Mouse (Mus musculus): ENCODE results near the gene Mcoln2.

The Mcoln2 gene

DNA sequence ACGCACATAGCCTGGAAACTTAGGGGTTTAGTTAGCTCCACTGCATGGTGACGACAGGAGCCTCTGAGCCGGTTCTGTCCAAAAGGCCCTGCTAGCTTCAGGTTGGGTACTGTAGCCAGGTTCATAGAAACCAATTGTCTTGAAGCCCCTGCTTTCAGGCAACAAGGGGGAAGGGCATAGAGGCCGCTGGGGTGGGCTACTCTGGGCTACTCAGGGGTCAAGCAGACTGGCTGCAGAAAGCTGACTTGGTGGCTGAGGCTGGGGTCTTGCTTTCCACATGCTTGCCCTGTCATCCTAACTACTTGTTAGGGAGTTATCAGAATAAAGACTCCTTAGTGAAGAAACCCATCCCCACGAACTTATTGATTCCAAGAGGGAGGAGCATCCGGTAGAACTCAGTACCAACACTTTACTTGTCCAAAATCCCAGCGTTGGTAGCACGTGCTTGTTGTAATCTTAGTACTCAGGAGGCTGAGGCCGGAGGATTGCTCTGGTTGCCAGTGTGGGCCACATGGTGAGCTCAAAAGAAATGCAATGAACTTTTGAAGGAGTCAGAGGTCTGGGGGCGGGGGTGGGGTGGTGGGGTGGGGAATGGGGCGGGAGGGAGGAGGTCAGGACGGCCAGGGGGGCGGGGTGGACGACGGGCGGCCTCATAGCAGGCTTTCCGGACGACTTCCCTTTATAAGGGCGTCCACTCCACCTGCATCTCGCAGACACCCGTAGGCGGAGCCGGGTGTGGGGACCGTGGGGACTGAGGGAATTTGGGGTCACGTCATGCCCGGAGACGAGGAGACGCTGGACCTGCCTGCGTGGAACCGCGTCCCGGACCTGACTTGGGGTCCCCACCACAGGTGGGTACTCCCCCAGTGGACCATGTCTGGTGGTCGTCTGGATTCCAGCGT, at the start of gene Mcoln2:
Gene Mcoln2 (plus strand): TSS at position 678 of the 902 bp plus-strand sequence.
- no peak for DNase-seq (ENCODE audit: low read depth, low spot score)

DNA sequence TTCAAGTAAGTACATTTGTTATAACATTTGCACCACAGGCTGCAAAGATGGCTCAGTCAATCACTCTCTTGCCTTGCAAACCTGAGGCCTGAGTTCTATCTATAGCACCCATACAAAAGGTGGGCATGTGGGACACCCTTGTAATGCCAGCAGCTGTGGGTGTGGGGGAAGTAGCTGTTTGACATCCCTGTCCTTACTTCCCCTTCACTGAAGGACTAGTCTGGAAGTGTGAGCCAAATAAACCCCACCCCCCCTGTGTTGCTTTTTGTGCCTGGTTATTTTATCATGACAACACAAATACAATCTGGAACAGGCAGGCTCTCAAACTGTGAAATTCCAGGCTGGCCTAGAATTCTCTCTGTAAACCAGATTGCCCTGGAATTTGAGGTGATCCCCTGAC, 49.7 kb upstream of the Mcoln2 start:
- DNase-seq (ENCODE audit: low read depth, low spot score): no peak

DNA sequence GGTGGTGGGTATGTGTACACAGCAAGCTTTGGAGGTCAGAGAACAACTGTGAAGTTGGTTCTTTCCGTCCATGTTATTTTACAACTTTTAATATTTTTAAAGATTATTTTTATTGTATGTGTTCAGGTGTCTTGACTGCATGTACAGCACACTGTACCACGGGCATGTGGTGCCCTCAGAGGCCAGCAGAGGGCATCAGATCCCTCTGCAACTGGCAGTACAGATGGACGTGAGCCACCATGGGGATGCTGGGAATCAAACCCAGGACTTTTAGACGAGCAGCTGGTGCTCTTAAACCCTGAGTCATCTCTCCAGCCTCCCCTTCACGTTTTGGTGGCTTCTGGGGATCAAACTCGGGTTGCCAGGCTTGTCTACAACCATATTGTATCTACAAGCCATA, 47.6 kb upstream of the Mcoln2 start:
- DNase-seq (ENCODE audit: low read depth, low spot score): no peak

DNA sequence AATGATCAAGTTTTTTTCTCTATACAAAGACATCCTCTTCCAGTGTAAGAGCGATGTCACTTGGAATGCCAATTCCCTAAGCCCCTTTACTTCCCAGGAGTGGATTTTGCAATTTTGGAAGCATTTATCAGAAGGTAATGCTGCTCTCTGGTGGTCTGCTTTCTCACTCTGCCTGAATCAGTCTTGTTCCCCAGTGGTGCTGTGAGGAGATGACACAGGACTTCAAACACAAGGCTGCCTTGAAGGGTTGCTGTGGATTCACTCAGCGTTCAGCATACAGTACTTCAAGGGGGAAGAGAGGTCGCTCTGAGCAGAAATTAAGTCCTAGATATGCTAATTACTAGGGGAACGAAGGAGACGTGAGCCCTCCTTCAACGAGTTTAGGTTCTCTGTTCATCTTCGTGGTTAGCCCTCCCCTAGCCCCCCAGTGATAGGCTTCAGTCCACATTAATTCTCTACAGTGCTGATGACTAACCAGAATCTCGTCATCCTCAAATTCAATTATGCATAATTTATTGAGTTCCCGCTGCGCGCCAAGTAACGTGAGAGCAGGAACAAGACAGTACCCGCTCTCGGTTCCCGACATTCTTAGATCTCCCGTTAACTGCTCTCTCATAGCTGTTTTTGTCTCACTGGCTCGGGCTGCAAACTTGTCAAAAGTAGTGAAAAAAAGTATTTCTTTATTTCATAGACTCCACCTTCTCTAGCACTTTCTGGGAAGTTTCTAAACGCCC, 42.4 kb upstream of the Mcoln2 start:
- DNase-seq (ENCODE audit: low read depth, low spot score): no peak

DNA sequence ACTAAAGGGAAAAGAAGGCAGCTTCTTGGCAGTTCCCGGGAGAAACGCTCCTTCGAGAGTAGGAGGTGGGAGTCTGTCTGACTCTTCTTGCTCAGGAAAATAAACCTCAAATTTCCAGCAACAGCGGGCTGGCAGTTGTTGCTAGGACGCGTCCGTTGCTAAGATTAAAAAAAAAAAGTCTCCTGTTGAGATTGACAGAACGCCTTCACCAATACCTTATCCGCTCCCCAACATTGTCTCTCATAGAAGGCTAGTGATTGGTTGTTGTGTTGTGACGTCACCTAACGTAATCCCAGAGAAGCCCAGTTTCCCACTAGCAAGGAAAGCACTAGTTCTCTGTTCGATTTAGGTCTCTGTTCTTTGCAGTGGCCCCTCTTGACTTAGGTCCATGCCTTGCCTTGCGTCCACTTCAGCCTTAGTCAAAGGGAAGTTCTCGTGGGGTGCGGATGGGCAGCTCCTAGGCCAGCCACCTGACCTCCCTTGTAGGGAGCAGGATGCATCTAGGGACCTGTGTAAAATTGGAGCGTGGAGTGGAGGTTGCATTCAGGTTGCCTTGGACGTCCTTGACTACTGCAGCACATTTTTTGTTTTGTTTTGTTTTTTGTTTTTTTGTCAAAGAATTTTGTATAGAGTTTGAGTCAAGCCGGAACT, 41.6 kb upstream of the Mcoln2 start, which contains the start of gene Wdr63:
Gene Wdr63 (minus strand): TSS at position 210 of the 651 bp plus-strand sequence.
- peak; percentile 85 for DNase-seq (ENCODE audit: low read depth, low spot score)

DNA sequence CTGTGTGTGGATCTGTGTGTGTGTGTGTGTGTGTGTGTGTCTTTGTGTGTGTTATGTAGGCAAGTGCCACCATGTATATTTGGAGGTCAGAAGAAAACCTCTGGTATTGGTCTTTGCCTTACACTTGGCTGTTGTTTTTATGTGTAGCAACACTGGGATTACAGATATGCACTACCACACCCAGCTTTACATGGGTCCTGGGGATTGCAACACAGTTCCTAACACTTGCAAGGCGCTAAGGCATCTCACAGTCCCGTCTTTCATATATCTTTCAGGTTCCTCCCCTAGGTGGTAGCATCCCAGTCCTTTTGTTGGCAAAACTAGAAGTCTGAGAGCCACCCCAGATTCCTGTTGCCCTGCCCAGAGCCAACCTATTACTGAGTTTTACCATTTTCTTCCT, 40.7 kb upstream of the Mcoln2 start:
- no peak for DNase-seq (ENCODE audit: low read depth, low spot score)

DNA sequence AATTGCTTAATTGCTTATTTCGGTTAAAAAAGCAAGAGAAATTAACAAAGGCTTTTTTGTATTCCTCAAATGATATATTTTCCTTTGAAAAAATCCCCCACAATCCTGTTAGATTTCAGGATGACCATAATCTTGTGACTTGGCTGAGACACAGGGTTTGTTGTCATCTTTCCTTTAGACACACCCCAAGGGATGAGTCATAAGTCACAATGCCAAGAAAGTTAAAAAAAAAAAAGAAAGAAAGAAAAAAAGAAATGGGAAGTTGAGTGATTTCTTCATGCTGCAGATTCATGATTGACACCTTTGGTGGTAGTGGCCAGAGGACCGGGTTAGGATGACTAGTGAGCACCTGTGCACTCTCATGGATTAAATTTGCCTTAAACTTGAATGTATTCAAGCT, 39.3 kb upstream of the Mcoln2 start:
- no peak for DNase-seq (ENCODE audit: low read depth, low spot score)

DNA sequence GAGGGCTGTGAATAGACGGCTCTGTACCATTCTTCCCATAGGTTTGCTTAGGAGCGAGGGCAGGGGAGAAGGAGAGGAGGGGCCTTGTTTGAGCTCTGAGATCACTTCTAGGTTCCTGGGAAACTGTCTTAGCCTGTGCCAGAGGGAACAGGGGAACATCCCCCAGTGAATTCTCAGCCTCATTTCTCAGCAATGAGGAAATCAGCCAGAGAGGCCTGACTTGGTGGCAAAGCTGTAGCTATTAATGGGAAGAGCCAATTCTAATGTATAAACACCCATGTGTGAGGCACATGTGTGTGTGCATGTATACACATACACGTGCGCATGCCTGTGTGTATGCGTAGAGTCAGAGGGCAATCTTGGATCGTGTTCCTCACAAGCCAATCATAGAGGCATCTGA, 38.7 kb upstream of the Mcoln2 start:
- no peak for DNase-seq (ENCODE audit: low read depth, low spot score)

DNA sequence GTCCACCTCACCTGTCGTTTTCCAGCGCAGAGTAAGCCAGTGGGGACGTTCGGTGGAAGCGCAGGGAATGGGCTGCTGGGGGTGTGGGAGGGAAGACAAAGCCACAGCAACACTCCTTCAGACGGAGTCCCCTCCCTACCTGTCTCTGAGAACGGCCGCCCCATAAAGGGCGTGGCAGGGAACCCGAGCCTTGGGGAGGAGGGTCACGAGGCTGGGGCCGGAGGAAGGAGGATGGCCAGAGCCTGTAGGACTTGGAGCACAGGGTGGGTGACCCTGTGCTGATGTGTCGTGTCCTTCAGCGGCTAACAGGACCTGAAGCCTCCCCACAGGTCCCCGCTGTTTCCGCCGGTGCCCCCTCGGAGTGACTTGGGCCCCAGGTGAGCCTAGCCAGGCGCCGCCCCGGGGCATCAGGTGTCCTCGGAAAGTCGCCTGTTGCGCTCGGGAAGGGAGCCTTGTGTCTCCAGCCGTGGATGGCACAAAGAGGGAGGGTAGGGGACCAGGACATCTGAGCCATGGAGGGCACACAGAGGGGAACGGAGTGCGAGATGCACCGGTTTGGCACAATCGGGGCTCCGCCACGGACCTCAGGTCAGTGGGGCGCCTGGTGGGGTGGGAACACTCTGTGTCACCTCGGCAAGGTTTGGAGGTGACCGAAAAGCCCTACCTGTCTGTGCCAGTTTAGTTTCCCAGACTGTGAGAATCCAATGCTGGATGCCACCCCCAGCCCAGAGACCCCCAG, 32.2 kb upstream of the Mcoln2 start, which contains the start of gene Mcoln3:
Gene Mcoln3 (plus strand): TSS at position 193 of the 739 bp plus-strand sequence.
- no peak for DNase-seq (ENCODE audit: low read depth, low spot score)

DNA sequence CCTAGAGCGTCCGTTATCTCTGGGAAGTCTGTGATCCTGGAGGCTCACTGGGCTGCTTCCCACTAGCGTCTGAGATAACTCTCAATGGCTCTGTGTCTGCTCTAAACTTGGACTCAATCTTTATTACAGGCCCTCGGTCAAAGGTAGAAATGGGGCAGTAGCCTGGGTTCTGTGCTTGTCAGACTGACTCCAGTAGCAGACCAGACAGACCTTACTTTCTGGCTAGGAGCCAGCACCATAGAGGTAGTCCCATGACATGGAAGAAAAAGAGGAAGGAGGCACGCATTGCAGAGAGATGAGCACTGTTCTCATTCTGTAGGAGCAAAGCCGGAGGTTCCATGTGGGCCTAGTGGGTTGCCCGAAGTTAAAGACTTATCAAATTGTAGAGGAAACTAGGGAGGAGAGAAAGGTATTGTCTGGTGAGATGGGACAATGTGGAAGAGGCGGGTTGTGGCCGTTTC, 31.6 kb upstream of the Mcoln2 start:
- DNase-seq (ENCODE audit: low read depth, low spot score): no peak

DNA sequence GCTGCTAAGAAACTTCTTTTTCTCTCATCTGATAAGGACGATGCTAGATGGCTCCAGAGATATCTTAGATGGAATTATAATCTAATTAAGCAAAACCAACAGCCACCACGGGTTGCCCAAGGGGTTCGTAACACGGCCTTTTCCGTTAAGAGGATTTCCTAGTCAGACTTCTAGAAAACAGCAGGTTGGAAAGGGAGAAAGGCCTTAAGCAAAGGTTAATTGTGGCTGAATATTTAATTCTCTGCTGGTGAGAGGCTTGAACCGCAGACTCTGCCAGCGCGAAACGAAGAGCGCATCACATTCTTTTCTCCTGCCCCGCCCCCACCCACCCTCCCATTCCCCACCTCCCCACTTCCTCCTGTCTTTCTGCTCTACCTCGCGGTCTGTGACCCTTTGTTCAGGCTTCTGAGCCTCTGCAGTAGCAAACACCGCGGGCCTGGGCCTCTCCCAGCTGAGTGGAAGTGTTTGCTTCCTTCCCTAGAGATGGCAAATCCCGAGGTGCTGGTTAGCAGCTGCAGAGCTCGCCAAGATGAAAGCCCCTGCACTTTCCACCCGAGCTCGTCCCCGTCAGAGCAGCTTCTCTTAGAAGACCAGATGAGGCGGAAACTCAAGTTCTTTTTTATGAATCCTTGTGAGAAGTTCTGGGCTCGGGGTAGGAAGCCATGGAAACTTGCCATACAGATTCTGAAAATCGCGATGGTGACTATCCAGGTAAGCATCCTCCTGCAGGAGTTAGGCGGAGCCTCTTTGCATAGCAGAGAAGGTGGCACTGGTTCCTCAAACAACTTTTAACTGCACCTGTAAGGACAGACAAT, 28.1 kb upstream of the Mcoln2 start:
- no peak for DNase-seq (ENCODE audit: low read depth, low spot score)

DNA sequence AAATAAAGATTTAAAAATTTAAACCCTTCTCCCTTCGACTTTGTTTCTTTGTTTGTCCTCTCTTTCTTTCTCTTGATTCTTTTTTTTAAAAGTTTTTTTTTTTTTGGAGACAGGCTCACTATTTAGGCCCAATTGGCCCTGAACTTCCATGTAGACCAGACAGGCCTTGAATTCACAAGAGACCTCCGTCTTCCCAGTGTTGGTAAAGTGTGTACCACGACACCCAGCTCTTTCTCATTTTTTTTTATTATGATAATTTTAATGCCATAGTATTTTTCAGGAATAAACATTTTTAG, 27.6 kb upstream of the Mcoln2 start:
- no peak for DNase-seq (ENCODE audit: low read depth, low spot score)

DNA sequence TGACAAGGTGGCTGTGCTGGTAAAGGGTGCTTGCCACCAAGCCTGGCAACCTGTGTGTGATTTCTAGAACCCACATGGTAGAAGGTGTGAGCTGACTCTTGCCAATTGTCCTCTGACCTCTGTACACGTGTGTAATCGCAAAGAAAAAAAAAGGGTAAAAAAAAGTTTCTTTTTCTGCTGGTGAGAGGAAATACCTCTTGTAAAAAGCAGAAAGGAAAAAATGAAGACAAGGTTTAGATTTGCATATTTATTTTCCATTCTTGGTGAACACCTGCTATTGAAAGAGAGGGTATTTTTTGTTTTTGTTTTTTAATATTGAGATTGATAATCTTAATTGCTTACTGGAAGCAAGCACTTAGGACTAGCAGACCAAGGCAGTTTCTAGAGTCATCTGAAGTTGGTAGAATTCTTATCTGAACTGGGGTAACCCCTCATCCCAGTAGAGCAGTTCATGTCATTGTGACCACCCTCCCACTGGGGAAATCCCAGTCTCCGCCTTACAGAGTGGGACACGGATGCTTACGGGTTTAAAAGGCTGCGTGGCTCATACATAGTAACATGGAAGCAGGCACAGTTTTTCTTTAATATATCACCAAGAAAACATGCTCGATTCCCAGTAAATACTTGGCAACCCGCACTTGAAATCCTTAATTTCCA, 26.7 kb upstream of the Mcoln2 start:
- no peak for DNase-seq (ENCODE audit: low read depth, low spot score)

DNA sequence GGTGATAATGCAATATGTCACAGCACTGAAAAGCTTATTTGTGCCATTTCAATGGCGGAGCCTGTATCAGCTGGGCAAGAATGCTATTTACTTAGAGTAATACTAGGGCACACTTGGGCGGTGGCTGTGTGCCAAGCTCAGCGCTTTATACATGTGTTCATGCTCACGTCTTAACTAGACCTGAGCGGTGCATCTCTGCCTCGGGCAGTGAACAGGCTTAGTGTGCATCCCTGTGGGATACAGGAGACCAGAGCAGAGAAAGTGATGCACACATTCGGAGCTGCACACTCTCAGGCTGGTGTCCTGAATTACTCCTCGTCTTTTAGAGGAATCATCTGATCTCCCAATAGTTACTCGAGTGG, 26.2 kb upstream of the Mcoln2 start:
- no peak for DNase-seq (ENCODE audit: low read depth, low spot score)

DNA sequence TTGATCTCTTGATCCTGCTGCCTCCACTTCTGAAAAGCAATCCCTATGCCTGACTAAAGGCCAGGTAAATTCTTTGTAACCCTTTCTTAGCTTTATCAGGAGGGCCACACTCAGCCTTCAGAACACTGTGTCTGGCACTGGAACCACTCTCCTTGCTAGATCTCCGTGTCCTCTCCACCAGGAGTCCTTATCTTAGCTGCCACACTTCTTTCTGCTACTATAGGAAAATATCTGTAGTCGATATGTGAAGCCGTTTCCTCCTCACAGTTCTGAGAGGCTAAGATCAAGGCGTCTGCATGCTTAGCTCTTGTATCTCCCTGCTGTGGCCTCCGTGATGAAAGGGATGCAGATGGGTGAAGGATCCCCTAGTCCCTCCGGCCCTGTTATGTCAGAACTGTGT, 22.4 kb upstream of the Mcoln2 start:
- DNase-seq (ENCODE audit: low read depth, low spot score): no peak

DNA sequence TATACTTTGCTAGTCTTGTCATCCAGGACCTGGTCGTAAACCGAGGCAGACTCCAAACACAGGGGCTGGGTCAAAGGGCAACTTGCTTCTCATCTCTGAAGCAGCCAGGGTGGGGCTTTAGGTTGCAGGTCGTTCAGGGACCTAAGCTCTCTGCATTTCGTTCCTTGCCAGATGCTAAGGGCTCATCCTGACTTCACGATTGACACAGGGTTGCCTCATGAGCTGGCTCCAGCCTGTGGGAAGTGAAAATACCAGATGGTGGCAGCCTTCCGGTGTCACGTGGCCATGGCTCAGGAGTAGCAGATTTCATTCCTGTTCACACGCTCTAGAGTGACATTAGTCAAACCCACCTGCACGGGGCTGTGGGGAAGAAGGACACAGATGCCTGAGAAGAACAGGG, 14.8 kb upstream of the Mcoln2 start:
- DNase-seq (ENCODE audit: low read depth, low spot score): no peak

DNA sequence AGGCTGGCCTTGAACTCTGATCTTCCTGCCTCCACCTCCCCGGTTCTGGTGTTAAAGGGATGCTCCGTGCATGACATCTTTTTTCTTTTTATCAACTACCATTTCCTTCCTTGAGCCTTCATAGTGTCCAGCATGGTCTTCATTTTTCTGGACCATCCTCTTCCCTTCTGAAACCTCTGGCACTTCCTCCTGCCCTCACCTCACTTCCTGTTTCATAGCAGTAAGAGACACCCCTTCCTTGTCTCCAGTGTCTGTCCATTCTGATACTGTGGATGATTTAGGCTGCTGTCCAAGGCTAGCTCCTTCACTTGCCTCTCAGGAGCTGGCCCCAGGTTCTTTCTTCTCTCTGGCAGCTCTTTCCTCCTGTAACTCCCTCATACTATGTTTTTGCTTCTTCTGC, 14.2 kb upstream of the Mcoln2 start:
- DNase-seq (ENCODE audit: low read depth, low spot score): no peak

DNA sequence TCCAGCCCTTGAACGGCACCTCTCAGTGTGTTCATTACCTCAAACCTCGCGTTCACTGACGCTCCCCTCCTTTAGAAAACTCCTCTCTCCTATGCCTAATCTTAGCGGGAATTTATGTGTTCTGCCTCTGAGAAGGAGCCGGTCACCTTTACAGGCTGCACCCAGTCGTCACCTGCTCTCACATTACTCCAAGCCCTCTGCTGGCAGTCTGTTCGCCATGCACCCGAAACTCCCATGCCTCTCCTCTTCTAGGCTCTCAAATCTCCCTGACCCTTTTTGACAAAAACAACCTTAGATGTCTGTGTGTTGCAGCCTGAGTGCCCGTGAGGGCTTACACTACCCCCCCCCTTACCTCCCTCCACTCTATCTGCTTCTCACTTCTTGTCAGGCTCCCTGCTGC, 13.2 kb upstream of the Mcoln2 start:
- no peak for DNase-seq (ENCODE audit: low read depth, low spot score)

DNA sequence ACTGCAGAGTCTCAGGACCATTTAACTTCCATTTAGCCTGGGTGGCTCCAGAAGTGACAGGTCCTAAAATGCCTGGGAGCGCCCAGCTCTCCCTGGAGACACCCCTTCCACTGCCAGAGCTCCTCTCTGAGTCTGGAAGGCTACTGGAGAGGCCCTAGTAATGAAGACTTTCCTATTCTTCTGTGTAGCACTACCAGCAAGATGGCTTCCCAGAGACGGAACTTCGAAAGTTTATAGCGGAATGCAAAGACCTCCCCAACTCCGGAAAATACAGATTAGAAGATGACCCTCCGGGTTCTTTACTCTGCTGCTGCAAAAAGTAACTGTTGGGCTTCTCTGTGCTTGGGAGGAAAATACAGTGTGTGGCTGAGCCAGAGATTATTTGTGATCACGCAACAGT, 9.4 kb upstream of the Mcoln2 start:
- no peak for DNase-seq (ENCODE audit: low read depth, low spot score)

DNA sequence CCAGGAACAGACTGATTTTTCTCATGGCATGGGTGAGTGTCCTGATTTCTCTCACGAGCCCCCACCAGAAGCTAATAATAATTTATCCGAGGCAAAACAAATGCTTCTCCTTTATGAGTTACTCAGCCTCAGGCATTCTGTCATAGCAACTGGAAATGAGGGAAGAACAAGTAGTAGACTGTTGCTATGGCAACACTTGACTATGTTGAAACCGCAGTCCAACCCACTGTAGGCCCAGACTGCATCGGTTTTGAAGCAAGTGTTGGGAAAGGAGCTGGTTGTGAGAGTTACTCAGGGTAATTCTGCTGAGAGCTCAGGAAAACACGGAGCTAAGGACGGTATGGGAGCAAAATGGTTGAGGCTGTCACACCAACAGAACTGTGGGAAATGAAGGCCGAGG, 7.1 kb upstream of the Mcoln2 start:
- no peak for DNase-seq (ENCODE audit: low read depth, low spot score)

Data from telencephalon, adult 2 months (tissue).